30 mouse cellular contexts compared by ENCODE assay signal in genomic region chr3:85831785-85832184, GRCm38 (mm10). TPM values are rescaled to one million over a fixed set of nuclear protein-coding genes. Genes with fewer than 3 reads are reported as not detected.
DNase-seq lines count a peak whose midpoint lies in the region; ATAC-seq and TF ChIP-seq lines count a peak whose summit lies in the region.
"Had no signal": no experiment of that assay in that cellular context is flagged by ENCODE, and none has a peak within 500 bp of the region (broad histone marks: within the 10 kb centered on the region; RNA-seq: fewer than 3 reads in every experiment).

No protein-coding gene starts in this region.

- no peak overlapping the region for H3K9ac ChIP-seq in kidney, embryonic 15.5 days
- H3K9ac ChIP-seq in hindbrain, embryonic 13.5 days = no peak overlapping the region
- H3K9ac ChIP-seq: forebrain, postnatal 0 days; heart, embryonic 15.5 days; intestine, embryonic 15.5 days; limb, embryonic 12.5 days; liver, embryonic 13.5 days; midbrain, embryonic 12.5 days; neural tube, embryonic 12.5 days had no signal

- TF ChIP-seq POLR2A in kidney, adult 2 months (IDR thresholded peaks at IDR 0.05; ENCODE audit: low read depth, low read length) = no peak

- peak overlapping the region; percentile 68; the same call in 1 of the 2 replicates for H3K27ac ChIP-seq in kidney, adult 2 months (ENCODE audit: insufficient read depth, low read depth, low read length)
- no peak overlapping the region for H3K27ac ChIP-seq in kidney, embryonic 15.5 days
- H3K27ac ChIP-seq in hindbrain, embryonic 13.5 days = no peak overlapping the region
- H3K27ac ChIP-seq: heart, embryonic 10.5 days; heart, embryonic 15.5 days; hindbrain, postnatal 0 days; intestine, embryonic 15.5 days; limb, embryonic 12.5 days; liver, embryonic 13.5 days; midbrain, embryonic 12.5 days; neural tube, embryonic 12.5 days; stomach, postnatal 0 days had no signal

- peak; percentile 86 for DNase-seq in kidney, adult 2 months
- DNase-seq in Patski (ENCODE audit: low read depth, low spot score) (peak; percentile 53), liver (no peak)
- DNase-seq in kidney, postnatal 14 days = peak; percentile 79
- DNase-seq in urinary bladder, adult 2 months (ENCODE audit: low spot score) = no peak
- DNase-seq: adrenal gland, postnatal 10 days; B cell, adult 2 months; cerebellum, adult 9-10 months; forebrain, postnatal 0 days; gastrocnemius, postnatal 14 days; liver, embryonic 13.5 days; lung, adult 18-20 months; lung, postnatal 4 days; right cerebral cortex, postnatal 4 days; thymus, adult 18-20 months; thymus, postnatal 25 days had no signal

- peaks cover 23% of the 10 kb centered on the region for H3K4me1 ChIP-seq in kidney, adult 2 months (ENCODE audit: control insufficient read depth, insufficient read depth, low read length)
- peaks cover 30% of the 10 kb centered on the region for H3K4me1 ChIP-seq in kidney, embryonic 15.5 days
- peaks cover 8% of the 10 kb centered on the region for H3K4me1 ChIP-seq in hindbrain, embryonic 13.5 days (replicated peaks)
- H3K4me1 ChIP-seq: heart, embryonic 10.5 days; intestine, embryonic 15.5 days; liver, embryonic 13.5 days; megakaryocyte, embryonic 14.5 days had no signal

- POLR2A ChIA-PET in Patski (lab: Charles Lee) = interaction anchor here (0.7 kb wide), 1 partner anchor 57 kb away, joined by 3 read pairs; no protein-coding TSS in a partner anchor

- no peak for TF ChIP-seq CTCF in kidney, adult 2 months (conservative IDR thresholded peaks at IDR 0.05; ENCODE audit: insufficient read depth, insufficient read length, low read depth, low read length)
- no peak for TF ChIP-seq CTCF in Patski (IDR thresholded peaks at IDR 0.05)

- H3K4me2 ChIP-seq in kidney, embryonic 15.5 days = no peak overlapping the region
- no peak overlapping the region for H3K4me2 ChIP-seq in hindbrain, embryonic 13.5 days
- H3K4me2 ChIP-seq: heart, embryonic 15.5 days; intestine, embryonic 15.5 days; limb, embryonic 12.5 days; liver, embryonic 13.5 days; midbrain, embryonic 12.5 days; neural tube, embryonic 12.5 days had no signal

- no peak overlapping the region for H3K4me3 ChIP-seq in kidney, adult 2 months (ENCODE audit: insufficient read depth, low read depth, low read length)
- H3K4me3 ChIP-seq in kidney, embryonic 15.5 days (replicated peaks) = no peak overlapping the region
- no peak overlapping the region for H3K4me3 ChIP-seq in hindbrain, embryonic 13.5 days
- H3K4me3 ChIP-seq: erythroblast, embryonic 14.5 days; heart, embryonic 10.5 days; heart, embryonic 15.5 days; intestine, embryonic 15.5 days; limb, embryonic 12.5 days; liver, embryonic 13.5 days; megakaryocyte, embryonic 14.5 days; midbrain, embryonic 12.5 days; myocyte; neural tube, embryonic 12.5 days had no signal

- H3K36me3 ChIP-seq in kidney, adult 2 months (ENCODE audit: control insufficient read depth, insufficient read depth, low read length) = no peaks in the 10 kb centered on the region
- no peaks in the 10 kb centered on the region for H3K36me3 ChIP-seq in kidney, embryonic 15.5 days
- H3K36me3 ChIP-seq in hindbrain, embryonic 13.5 days = no peaks in the 10 kb centered on the region
- H3K36me3 ChIP-seq: heart, embryonic 10.5 days; heart, embryonic 15.5 days; intestine, embryonic 15.5 days; limb, embryonic 12.5 days; liver, embryonic 13.5 days; midbrain, embryonic 12.5 days; neural tube, embryonic 12.5 days had no signal

- no peaks in the 10 kb centered on the region for H3K27me3 ChIP-seq in kidney, adult 2 months (replicated peaks; ENCODE audit: control insufficient read depth, insufficient read depth, low read length)
- H3K27me3 ChIP-seq in kidney, embryonic 15.5 days = no peaks in the 10 kb centered on the region
- no peaks in the 10 kb centered on the region for H3K27me3 ChIP-seq in Patski
- H3K27me3 ChIP-seq in hindbrain, embryonic 13.5 days = no peaks in the 10 kb centered on the region
- H3K27me3 ChIP-seq: heart, embryonic 15.5 days; intestine, embryonic 15.5 days; limb, embryonic 12.5 days; liver, embryonic 13.5 days; midbrain, embryonic 12.5 days; neural tube, embryonic 12.5 days had no signal

- H3K9me3 ChIP-seq in kidney, embryonic 15.5 days (replicated peaks) = no peaks in the 10 kb centered on the region
- no peaks in the 10 kb centered on the region for H3K9me3 ChIP-seq in hindbrain, embryonic 13.5 days
- H3K9me3 ChIP-seq: heart, embryonic 10.5 days; heart, embryonic 15.5 days; intestine, embryonic 15.5 days; limb, embryonic 12.5 days; liver, embryonic 13.5 days; midbrain, embryonic 12.5 days; neural tube, embryonic 12.5 days had no signal

- 29% methylated on average over 1 of the region's 1 CpGs for WGBS in kidney, adult 2 months
- WGBS in kidney, embryonic 15.5 days = 59% methylated on average over 1 of the region's 1 CpGs
- WGBS in hindbrain, embryonic 13.5 days = 87% methylated on average over 1 of the region's 1 CpGs

- CTCF ChIA-PET in Patski (lab: Charles Lee) = interaction anchor here (1.3 to 1.7 kb wide), 3 partner anchors 11 to 124 kb away, joined by 3 to 4 read pairs (median 3); no protein-coding TSS in a partner anchor

- no peak for ATAC-seq in kidney, embryonic 15.5 days (replicated peaks; ENCODE audit: low FRiP score)
- peak; percentile 60 for ATAC-seq in Patski
- ATAC-seq in hindbrain, embryonic 13.5 days (ENCODE audit: low FRiP score) = no peak
- ATAC-seq: forebrain, postnatal 0 days; hindbrain, postnatal 0 days; intestine, embryonic 15.5 days; lung, postnatal 0 days had no signal

- in situ Hi-C loops in Patski (cut with MboI; ENCODE audit: low pct_unique_long_range_greater_than_20kb) = no loop called here

RNA-seq across cellular contexts. Expression of gene Fam160a1, which starts 14.7 kb away (rescaled TPM):
- polyA plus RNA-seq in kidney, adult 2 months (2012; rRNA removed) = 8.5 and 10.3 TPM in 2 replicates
- 5.0 and 5.1 TPM in 2 replicates for polyA plus RNA-seq in kidney, embryonic 15.5 days (2015; fragmentation: Nextera tagmentation; extraction: Ambion mirVana)
- 22.4 TPM for polyA plus RNA-seq in Patski (2021)
- 6.5 and 7.7 TPM in 2 replicates for polyA plus RNA-seq in urinary bladder, adult 2 months (2012; rRNA removed)
- polyA plus RNA-seq in hindbrain, embryonic 13.5 days (2015; fragmentation: Nextera tagmentation; extraction: Ambion mirVana) = 0.19 and 0.34 TPM in 2 replicates

RNA-seq across cellular contexts. Expression of gene Glt28d2, which starts 55.5 kb away (rescaled TPM):
- 1.7 and 2.1 TPM in 2 replicates for polyA plus RNA-seq in kidney, adult 2 months (2012; rRNA removed)
- 2.2 and 2.9 TPM in 2 replicates for polyA plus RNA-seq in kidney, embryonic 15.5 days (2015; fragmentation: Nextera tagmentation; extraction: Ambion mirVana)
- polyA plus RNA-seq in Patski (2021) = 3.6 TPM
- 1.7 and 1.9 TPM in 2 replicates for polyA plus RNA-seq in urinary bladder, adult 2 months (2012; rRNA removed)
- 0.10 and 0.23 TPM in 2 replicates for polyA plus RNA-seq in hindbrain, embryonic 13.5 days (2015; fragmentation: Nextera tagmentation; extraction: Ambion mirVana)

RNA-seq across cellular contexts. Expression of gene Gm37240, which starts 55.5 kb away (rescaled TPM):
- 5.5 and 10.9 TPM in 2 replicates for polyA plus RNA-seq in kidney, adult 2 months (2012; rRNA removed)
- 8.9 and 9.2 TPM in 2 replicates for polyA plus RNA-seq in kidney, embryonic 15.5 days (2015; fragmentation: Nextera tagmentation; extraction: Ambion mirVana)
- polyA plus RNA-seq in Patski (2021) = 10.8 TPM
- 1.5 and 2.0 TPM in 2 replicates for polyA plus RNA-seq in urinary bladder, adult 2 months (2012; rRNA removed)
- polyA plus RNA-seq in hindbrain, embryonic 13.5 days (2015; fragmentation: Nextera tagmentation; extraction: Ambion mirVana) = 0.08 and 0.26 TPM in 2 replicates
- polyA plus RNA-seq: erythroblast, embryonic 14.5 days had no signal

Comparison
In these comparisons a context has a peak if more than half of its experiments do, and no peak if none do; other contexts are left out.
1. DNase-seq: peak in kidney, adult 2 months (single experiment), Patski (single experiment) and kidney, postnatal 14 days (single experiment); none in urinary bladder, adult 2 months (single experiment) and liver (single experiment).